Mouse (Mus musculus) heart, embryonic 10.5 days (tissue): ENCODE results near the gene Extl1. TPM values are rescaled to one million over a fixed set of nuclear protein-coding genes. Genes with fewer than 3 reads are reported as not detected.
A peak's percentile ranks its signal among the peaks of the same experiment; 100 is the strongest.
"Not testable (repeated sequence)": the region's sequence is repeated elsewhere in the genome, so short reads cannot be mapped to it uniquely, and the experiment has no call there.

Experiments used
- DNase-seq: peaks from one replicate; pipeline ENCODE4 v3.0.0-alpha.2; 2017; ENCODE audit warnings: low spot score
- H3K27ac ChIP-seq: fragments of 300-500 bp; sonication (generic); 2 replicates; pipeline ENCODE4 v1.5.1; 2016; ENCODE audit warnings: mild to moderate bottlenecking
- H3K27me3 ChIP-seq: fragments of 300-500 bp; sonication (generic); 2 replicates; pipeline ENCODE4 v1.6.1; 2016; ENCODE audit warnings: mild to moderate bottlenecking; ENCODE audit not compliant: poor library complexity, insufficient read depth, severe bottlenecking
- H3K36me3 ChIP-seq: fragments of 300-500 bp; sonication (generic); 2 replicates; pipeline ENCODE4 v1.6.1; 2016; ENCODE audit warnings: mild to moderate bottlenecking, moderate library complexity
- H3K4me1 ChIP-seq: fragments of 300-500 bp; sonication (generic); 2 replicates; pipeline ENCODE4 v1.6.1; 2016; ENCODE audit warnings: mild to moderate bottlenecking
- H3K4me3 ChIP-seq: fragments of 300-500 bp; sonication (generic); 2 replicates; pipeline ENCODE4 v1.5.1; 2016; ENCODE audit warnings: mild to moderate bottlenecking, moderate library complexity
- H3K9me3 ChIP-seq: fragments of 300-500 bp; sonication (generic); 2 replicates; pipeline ENCODE4 v1.6.1; 2016; ENCODE audit warnings: mild to moderate bottlenecking, moderate library complexity
- WGBS: fragments of 180-500 bp; shearing (Covaris S2); methylation state at CpG from one replicate; pipeline ENCODE4 v1.1.7; 2016; 5-methylcytosine and 5-hydroxymethylcytosine counted together
- polyA plus RNA-seq: library from polyadenylated mRNA; unstranded; fragments of >200 nt; fragmentation: Nextera tagmentation; extraction: Ambion mirVana; gene quantifications from 2 replicates; pipeline ENCODE4 v1.2.1, GENCODE M21; 2016

The Extl1 gene
- polyA plus RNA-seq, 1 experiment from 2014 or later, result 1.9 TPM

GRCm38 (mm10) chr4:134344620-134345019, 39.0 kb downstream of the Extl1 start:
- Histone ChIP-seq H3K27ac (no peak overlapping the region), H3K4me1 (peaks cover 24% of the 10 kb centered on the region), H3K27me3 (peaks cover 79% of the 10 kb centered on the region), H3K4me3 (no peak overlapping the region), H3K9me3 (no peaks in the 10 kb centered on the region), H3K36me3 (no peaks in the 10 kb centered on the region)
- DNase-seq, result no peak
- WGBS, result 36% methylated on average over 3 of the region's 3 CpGs

- H3K27ac ChIP-seq, result peak within 1 kb of the TSS; percentile 24
- H3K4me3 ChIP-seq, result peak within 1 kb of the TSS; percentile 56
- H3K36me3 ChIP-seq, result no peaks in the 10 kb centered on the region
- 2% methylated on average over 61 of the region's 61 CpGs for WGBS
- no peak for DNase-seq
- H3K27me3 ChIP-seq, result peaks cover 79% of the 10 kb centered on the region
- H3K4me1 ChIP-seq, result peaks cover 20% of the 10 kb centered on the region
- no peaks in the 10 kb centered on the region for H3K9me3 ChIP-seq
These were observed 40.3 kb downstream of the Extl1 start, which contains the start of gene Slc30a2 for GRCm38 (mm10) chr4:134343071-134344031. Gene Slc30a2, plus strand, starts transcription at chr4:134343181.

GRCm38 (mm10) chr4:134342213-134342779, 41.4 kb downstream of the Extl1 start:
- Histone ChIP-seq H3K4me1 (peaks cover 16% of the 10 kb centered on the region), H3K9me3 (no peaks in the 10 kb centered on the region), H3K4me3 (peak overlapping the region; percentile 56; the same call in 1 of the 2 replicates), H3K36me3 (no peaks in the 10 kb centered on the region), H3K27ac (no peak overlapping the region), H3K27me3 (peaks cover 71% of the 10 kb centered on the region)
- WGBS, result 19% methylated on average over 11 of the region's 11 CpGs
- no peak for DNase-seq

- Histone ChIP-seq H3K27me3 (peaks cover 60% of the 10 kb centered on the region), H3K4me1 (peaks cover 16% of the 10 kb centered on the region)
- WGBS, result 71% methylated on average over 6 of the region's 6 CpGs
- not testable (repeated sequence) for H3K4me3 ChIP-seq, H3K36me3 ChIP-seq, H3K27ac ChIP-seq, DNase-seq, H3K9me3 ChIP-seq
These were observed 42.4 kb downstream of the Extl1 start for GRCm38 (mm10) chr4:134341231-134341630.

- Histone ChIP-seq H3K4me1 (peaks cover 30% of the 10 kb centered on the region), H3K27ac (peak overlapping the region; percentile 48; the same call in 1 of the 2 replicates), H3K27me3 (no peaks in the 10 kb centered on the region), H3K36me3 (peaks cover 40% of the 10 kb centered on the region), H3K4me3 (no peak overlapping the region), H3K9me3 (no peaks in the 10 kb centered on the region)
- WGBS, result 66% methylated on average over 5 of the region's 5 CpGs
- DNase-seq, result no peak
These were observed 53.4 kb downstream of the Extl1 start for GRCm38 (mm10) chr4:134330281-134330680.

GRCm38 (mm10) chr4:134328832-134329231, 54.8 kb downstream of the Extl1 start:
- Histone ChIP-seq H3K36me3 (peaks cover 53% of the 10 kb centered on the region), H3K4me3 (no peak overlapping the region), H3K9me3 (no peaks in the 10 kb centered on the region), H3K4me1 (peaks cover 30% of the 10 kb centered on the region), H3K27me3 (no peaks in the 10 kb centered on the region), H3K27ac (no peak overlapping the region)
- 81% methylated on average over 8 of the region's 8 CpGs for WGBS
- DNase-seq, result no peak

GRCm38 (mm10) chr4:134328151-134328550, 55.5 kb downstream of the Extl1 start:
- Histone ChIP-seq H3K36me3 (peaks cover 56% of the 10 kb centered on the region), H3K4me1 (peaks cover 30% of the 10 kb centered on the region)

GRCm38 (mm10) chr4:134326859-134327530, 56.7 kb downstream of the Extl1 start:
- Histone ChIP-seq H3K27me3 (no peaks in the 10 kb centered on the region), H3K9me3 (no peaks in the 10 kb centered on the region), H3K36me3 (peaks cover 68% of the 10 kb centered on the region), H3K4me3 (no peak overlapping the region), H3K27ac (no peak overlapping the region), H3K4me1 (peaks cover 30% of the 10 kb centered on the region)
- WGBS, result 63% methylated on average over 5 of the region's 5 CpGs
- DNase-seq, result no peak

More at GRCm38 (mm10) chr4:134328151-134328550, 55.5 kb downstream of the Extl1 start:
- no peaks in the 10 kb centered on the region for H3K27me3 ChIP-seq
- H3K27ac ChIP-seq, result 0 out of 2 replicates have a peak overlapping the region, but pooled peaks have one; percentile 36
- no peak overlapping the region for H3K4me3 ChIP-seq
- no peaks in the 10 kb centered on the region for H3K9me3 ChIP-seq
- DNase-seq, result no peak
- WGBS, result 59% methylated on average over 8 of the region's 8 CpGs

GRCm38 (mm10) chr4:134324655-134325054, 59.0 kb downstream of the Extl1 start:
- no peak overlapping the region for H3K27ac ChIP-seq
- no peak overlapping the region for H3K4me3 ChIP-seq
- 67% methylated on average over 5 of the region's 5 CpGs for WGBS
- peaks cover 35% of the 10 kb centered on the region for H3K4me1 ChIP-seq
- no peak for DNase-seq
- no peaks in the 10 kb centered on the region for H3K27me3 ChIP-seq
- peaks cover 89% of the 10 kb centered on the region for H3K36me3 ChIP-seq
- no peaks in the 10 kb centered on the region for H3K9me3 ChIP-seq

GRCm38 (mm10) chr4:134321524-134321923, 62.1 kb downstream of the Extl1 start:
- peaks cover 88% of the 10 kb centered on the region for H3K36me3 ChIP-seq
- no peaks in the 10 kb centered on the region for H3K27me3 ChIP-seq
- H3K4me3 ChIP-seq, result no peak overlapping the region
- no peaks in the 10 kb centered on the region for H3K9me3 ChIP-seq
- DNase-seq, result no peak
- peaks cover 34% of the 10 kb centered on the region for H3K4me1 ChIP-seq
- H3K27ac ChIP-seq, result no peak overlapping the region
- 55% methylated on average over 3 of the region's 3 CpGs for WGBS

- Histone ChIP-seq H3K9me3 (no peaks in the 10 kb centered on the region), H3K27ac (peak overlapping the region; percentile 39; the same call in 1 of the 2 replicates), H3K27me3 (no peaks in the 10 kb centered on the region), H3K4me3 (no peak overlapping the region), H3K4me1 (peaks cover 51% of the 10 kb centered on the region), H3K36me3 (peaks cover 73% of the 10 kb centered on the region)
- WGBS, result 58% methylated on average over 5 of the region's 5 CpGs
- no peak for DNase-seq
These were observed 64.0 kb downstream of the Extl1 start for GRCm38 (mm10) chr4:134319674-134320073.

GRCm38 (mm10) chr4:134319074-134319473, 64.6 kb downstream of the Extl1 start:
- no peak for DNase-seq
- H3K27ac ChIP-seq, result peak overlapping the region; percentile 39; the same call in 1 of the 2 replicates
- 57% methylated on average over 5 of the region's 5 CpGs for WGBS

More at GRCm38 (mm10) chr4:134319074-134319473, 64.6 kb downstream of the Extl1 start:
- Histone ChIP-seq H3K36me3 (peaks cover 67% of the 10 kb centered on the region), H3K9me3 (no peaks in the 10 kb centered on the region), H3K4me3 (no peak overlapping the region), H3K4me1 (peaks cover 56% of the 10 kb centered on the region), H3K27me3 (no peaks in the 10 kb centered on the region)
